Mouse (Mus musculus): ENCODE data around the gene Thsd4. TPM values are rescaled to one million over a fixed set of nuclear protein-coding genes. Genes with fewer than 3 reads are reported as not detected.

The Thsd4 gene
- polyA plus RNA-seq, 1 experiment: 2.6 TPM

DNA sequence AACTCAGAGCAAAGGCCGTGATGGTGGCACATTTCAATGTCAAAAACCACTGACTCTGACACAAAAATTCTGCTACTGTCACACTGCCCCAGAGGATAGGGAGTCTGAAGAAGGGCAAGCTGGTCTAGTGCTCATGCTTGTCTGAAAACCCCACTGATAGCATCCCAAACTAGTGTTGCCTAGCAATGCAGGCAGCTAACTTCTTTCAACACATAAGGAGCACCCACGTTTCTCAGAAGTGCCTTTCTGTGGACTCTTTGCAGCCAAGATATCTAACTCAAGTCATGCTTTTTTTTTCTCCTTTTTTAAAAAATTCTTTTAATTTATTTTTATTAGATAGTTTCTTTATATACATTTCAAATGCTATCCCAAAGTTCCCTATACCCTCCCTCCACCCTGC lies 321.4 kb downstream of the Thsd4 start:
- Histone ChIP-seq H3K4me3 (ENCODE audit: insufficient read depth, low read length) (no peak overlapping the region), H3K27ac (ENCODE audit: insufficient read depth, low read length) (no peak overlapping the region), H3K4me1 (ENCODE audit: control insufficient read depth, insufficient read depth, low read length) (no peaks in the 10 kb centered on the region; the same call in 1 of the 2 replicates)
- TF ChIP-seq POLR2A (IDR thresholded peaks at IDR 0.05; ENCODE audit: extremely low read depth, insufficient read depth, low read length) (no peak), CTCF (IDR thresholded peaks at IDR 0.05; ENCODE audit: extremely low read depth, insufficient read depth, low read length) (no peak)

DNA sequence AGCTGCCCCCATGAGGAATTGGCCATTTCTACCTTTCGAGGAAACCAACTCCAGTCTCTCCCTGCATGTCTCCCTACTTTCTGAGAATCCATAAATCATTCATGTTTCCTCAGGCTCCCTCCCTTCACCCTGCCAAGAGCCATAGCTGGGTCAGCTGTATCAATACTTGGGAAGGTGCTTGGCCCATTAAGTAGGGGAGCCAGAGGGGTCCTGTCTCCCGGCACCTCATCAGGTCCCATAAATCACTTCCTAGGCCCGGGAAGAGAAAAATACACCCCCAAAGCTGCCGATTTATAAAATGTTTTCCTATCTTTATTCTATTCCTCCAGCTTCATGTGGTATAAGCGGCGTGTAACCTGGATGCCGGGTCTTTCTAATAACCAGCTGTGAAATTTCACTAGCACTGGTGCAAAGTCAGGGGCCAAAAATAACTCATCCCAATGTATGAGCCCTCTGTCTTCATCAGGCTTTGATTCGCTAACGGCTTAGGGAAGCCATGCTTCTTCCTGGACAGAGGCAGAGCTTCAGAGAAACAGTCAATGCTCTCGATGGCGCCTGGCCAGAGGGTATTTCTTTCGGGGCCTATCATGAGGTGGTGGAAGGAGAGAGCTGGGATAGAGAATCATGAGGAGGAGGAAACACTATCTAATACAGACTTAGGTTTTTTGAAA lies 323.2 kb downstream of the Thsd4 start:
- TF ChIP-seq POLR2A (IDR thresholded peaks at IDR 0.05; ENCODE audit: extremely low read depth, insufficient read depth, low read length): no peak
- no peak for TF ChIP-seq CTCF (IDR thresholded peaks at IDR 0.05; ENCODE audit: extremely low read depth, insufficient read depth, low read length)

DNA sequence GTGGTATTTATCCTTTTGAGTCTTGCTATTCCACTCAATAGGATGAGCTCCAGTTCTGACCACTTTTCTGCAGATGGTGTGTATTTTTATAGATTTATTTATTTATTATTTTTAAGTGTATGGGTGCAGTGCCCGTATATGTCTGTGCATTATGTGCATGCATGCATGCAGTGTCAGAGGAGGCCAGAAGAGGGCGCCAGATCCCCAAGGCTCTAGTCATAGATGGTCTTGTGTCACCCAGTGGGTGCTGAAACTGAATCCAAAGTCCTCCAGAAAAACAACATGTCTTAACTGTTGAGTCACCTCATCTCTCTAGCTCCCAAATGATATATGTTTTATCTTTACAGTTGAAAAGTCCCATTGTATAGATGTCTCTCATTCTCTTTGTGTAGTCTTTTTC lies 326.3 kb downstream of the Thsd4 start:
- H3K4me3 ChIP-seq (ENCODE audit: insufficient read depth, low read length): no peak overlapping the region
- H3K27ac ChIP-seq (ENCODE audit: insufficient read depth, low read length): no peak overlapping the region
- H3K4me1 ChIP-seq (ENCODE audit: control insufficient read depth, insufficient read depth, low read length): no peaks in the 10 kb centered on the region; the same call in 1 of the 2 replicates
- no peak for TF ChIP-seq POLR2A (IDR thresholded peaks at IDR 0.05; ENCODE audit: extremely low read depth, insufficient read depth, low read length)
- peak; percentile 34 for TF ChIP-seq CTCF (IDR thresholded peaks at IDR 0.05; ENCODE audit: extremely low read depth, insufficient read depth, low read length)

More for the DNA sequence above, 323.2 kb downstream of the Thsd4 start:
- H3K27ac ChIP-seq (ENCODE audit: insufficient read depth, low read length): no peak overlapping the region
- no peaks in the 10 kb centered on the region; the same call in 1 of the 2 replicates for H3K4me1 ChIP-seq (ENCODE audit: control insufficient read depth, insufficient read depth, low read length)
- no peak overlapping the region for H3K4me3 ChIP-seq (ENCODE audit: insufficient read depth, low read length)

DNA sequence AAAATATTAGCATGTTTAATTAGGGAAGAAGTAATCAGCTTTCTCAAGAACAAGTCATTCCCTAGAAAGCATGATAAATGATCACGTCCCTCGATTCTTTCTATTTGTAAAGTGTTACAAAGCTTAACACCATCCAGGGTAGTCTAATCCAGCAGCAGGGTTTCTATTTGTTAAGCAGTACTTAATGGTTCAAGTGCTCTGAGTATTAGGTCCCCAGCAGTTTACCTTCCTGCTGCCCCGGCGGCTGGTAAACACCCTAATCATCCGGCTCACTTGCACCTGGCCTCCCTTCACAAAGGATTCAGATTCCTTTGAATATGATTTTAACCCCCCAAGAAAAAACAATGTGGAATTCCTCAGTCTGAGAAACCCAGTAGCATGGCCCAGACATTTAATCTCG lies 326.9 kb downstream of the Thsd4 start:
- no peaks in the 10 kb centered on the region for H3K4me1 ChIP-seq (ENCODE audit: control insufficient read depth, insufficient read depth, low read length)
- H3K27ac ChIP-seq (ENCODE audit: insufficient read depth, low read length): no peak overlapping the region
- TF ChIP-seq CTCF (IDR thresholded peaks at IDR 0.05; ENCODE audit: extremely low read depth, insufficient read depth, low read length) (no peak), POLR2A (IDR thresholded peaks at IDR 0.05; ENCODE audit: extremely low read depth, insufficient read depth, low read length) (no peak)
- no peak overlapping the region for H3K4me3 ChIP-seq (ENCODE audit: insufficient read depth, low read length)

DNA sequence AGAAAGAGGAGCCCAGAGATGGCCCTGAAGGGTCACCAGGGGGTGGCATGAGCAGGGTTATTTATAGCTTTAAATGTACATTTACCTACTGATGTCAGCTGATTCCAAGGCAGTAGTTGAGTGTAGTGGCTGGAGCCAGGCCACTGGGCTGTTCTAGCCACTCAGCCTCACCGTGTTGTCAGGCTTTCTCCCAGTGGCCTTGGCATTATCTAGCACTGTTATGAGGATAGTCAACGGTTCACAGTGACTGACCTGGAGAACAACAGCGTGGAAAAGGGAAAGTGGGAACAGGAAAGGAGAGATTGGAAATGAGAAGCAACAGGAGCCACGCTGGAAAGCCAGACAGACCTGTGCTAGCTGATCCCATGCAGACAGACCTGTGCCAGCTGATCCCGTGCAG lies 329.5 kb downstream of the Thsd4 start:
- H3K4me3 ChIP-seq (ENCODE audit: insufficient read depth, low read length): no peak overlapping the region
- no peaks in the 10 kb centered on the region for H3K4me1 ChIP-seq (ENCODE audit: control insufficient read depth, insufficient read depth, low read length)
- no peak overlapping the region for H3K27ac ChIP-seq (ENCODE audit: insufficient read depth, low read length)
- no peak for TF ChIP-seq POLR2A (IDR thresholded peaks at IDR 0.05; ENCODE audit: extremely low read depth, insufficient read depth, low read length)
- no peak for TF ChIP-seq CTCF (IDR thresholded peaks at IDR 0.05; ENCODE audit: extremely low read depth, insufficient read depth, low read length)

DNA sequence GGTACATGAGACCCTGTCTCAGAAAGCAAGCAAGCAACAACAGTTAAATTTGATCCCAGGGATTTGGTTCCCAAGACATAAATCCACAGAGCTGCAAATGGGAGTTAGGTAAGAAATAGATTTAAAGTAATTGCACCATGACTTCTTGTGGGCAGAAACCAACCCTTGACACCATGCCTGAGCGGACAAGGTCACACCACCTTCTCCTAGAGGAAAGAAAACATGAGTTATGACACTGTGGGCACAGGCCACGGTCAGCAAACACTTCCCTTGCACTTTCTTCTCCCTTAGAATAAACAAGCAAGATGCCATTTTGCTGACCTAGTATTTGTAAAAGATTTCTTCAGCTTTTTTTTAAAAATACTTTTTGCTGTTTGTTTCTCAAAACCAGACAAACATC lies 334.4 kb downstream of the Thsd4 start:
- no peak overlapping the region for H3K4me3 ChIP-seq (ENCODE audit: insufficient read depth, low read length)
- 0 out of 2 replicates have a peak, but pooled peaks cover 2% of the 10 kb centered on the region for H3K4me1 ChIP-seq (ENCODE audit: control insufficient read depth, insufficient read depth, low read length)
- H3K27ac ChIP-seq (ENCODE audit: insufficient read depth, low read length): no peak overlapping the region
- TF ChIP-seq CTCF (IDR thresholded peaks at IDR 0.05; ENCODE audit: extremely low read depth, insufficient read depth, low read length) (no peak), POLR2A (IDR thresholded peaks at IDR 0.05; ENCODE audit: extremely low read depth, insufficient read depth, low read length) (no peak)

DNA sequence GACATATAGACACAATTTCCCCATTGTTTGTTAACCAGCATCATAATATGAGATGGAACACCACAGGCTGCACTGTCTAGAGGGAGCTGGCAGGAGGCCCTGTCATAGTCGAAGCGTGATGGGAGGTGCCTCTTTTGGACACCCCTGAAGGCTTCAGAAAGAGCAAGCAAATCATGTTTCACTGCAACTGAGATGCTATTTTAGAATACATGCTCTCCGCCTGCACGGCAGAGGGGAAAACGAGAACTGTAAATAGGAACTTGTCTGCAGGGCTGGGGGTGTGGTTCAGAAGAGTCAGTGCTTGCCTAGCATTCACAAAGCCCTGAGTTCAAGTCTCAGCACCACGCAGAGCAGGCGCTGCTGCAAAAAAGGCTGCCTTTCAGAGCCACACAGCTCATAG lies 334.9 kb downstream of the Thsd4 start:
- H3K27ac ChIP-seq (ENCODE audit: insufficient read depth, low read length): no peak overlapping the region
- TF ChIP-seq CTCF (IDR thresholded peaks at IDR 0.05; ENCODE audit: extremely low read depth, insufficient read depth, low read length): no peak
- no peak for TF ChIP-seq POLR2A (IDR thresholded peaks at IDR 0.05; ENCODE audit: extremely low read depth, insufficient read depth, low read length)

DNA sequence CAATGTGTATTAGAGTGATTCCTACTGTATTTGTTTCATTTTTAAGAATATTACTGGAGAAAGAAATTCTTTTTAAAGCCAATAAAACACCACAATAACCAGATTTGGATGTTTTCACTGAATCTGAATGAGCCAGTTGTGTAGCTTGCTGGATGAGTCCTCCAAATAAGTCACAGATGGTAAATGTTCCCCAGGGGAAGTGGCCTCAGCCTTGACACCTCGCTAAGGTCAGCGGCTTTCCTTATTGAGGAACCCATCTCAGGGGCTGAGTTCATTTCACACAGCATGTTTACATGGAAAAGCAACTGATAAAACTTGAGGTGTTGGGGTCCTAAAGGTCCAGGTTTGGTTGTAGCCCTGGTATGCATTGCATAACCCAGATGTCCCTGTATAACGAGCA lies 337.8 kb downstream of the Thsd4 start:
- no peak overlapping the region for H3K27ac ChIP-seq (ENCODE audit: insufficient read depth, low read length)
- H3K4me3 ChIP-seq (ENCODE audit: insufficient read depth, low read length): no peak overlapping the region
- TF ChIP-seq CTCF (IDR thresholded peaks at IDR 0.05; ENCODE audit: extremely low read depth, insufficient read depth, low read length): no peak
- no peak for TF ChIP-seq POLR2A (IDR thresholded peaks at IDR 0.05; ENCODE audit: extremely low read depth, insufficient read depth, low read length)
- 0 out of 2 replicates have a peak, but pooled peaks cover 2% of the 10 kb centered on the region for H3K4me1 ChIP-seq (ENCODE audit: control insufficient read depth, insufficient read depth, low read length)

More for the DNA sequence above, 334.9 kb downstream of the Thsd4 start:
- no peak overlapping the region for H3K4me3 ChIP-seq (ENCODE audit: insufficient read depth, low read length)
- 0 out of 2 replicates have a peak, but pooled peaks cover 2% of the 10 kb centered on the region for H3K4me1 ChIP-seq (ENCODE audit: control insufficient read depth, insufficient read depth, low read length)

DNA sequence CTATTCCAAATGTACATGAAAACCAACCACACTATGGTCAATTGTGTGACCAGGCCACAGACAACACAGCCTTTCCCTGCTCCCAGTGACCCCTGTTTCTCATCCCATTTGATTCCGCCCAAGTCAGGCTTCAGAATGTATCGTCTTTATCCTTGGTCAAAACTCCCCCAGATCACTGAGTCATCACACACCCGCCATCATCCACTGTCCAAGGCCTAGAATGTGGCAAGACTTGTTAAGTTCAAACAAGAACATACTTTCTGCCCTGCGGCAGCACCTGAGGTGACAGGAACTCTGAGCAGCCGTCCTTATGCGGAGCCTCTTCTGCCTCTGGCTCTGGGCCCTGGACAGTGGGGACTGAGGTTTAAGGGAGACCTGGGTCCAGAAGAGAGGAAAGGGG lies 339.5 kb downstream of the Thsd4 start:
- Histone ChIP-seq H3K4me1 (ENCODE audit: control insufficient read depth, insufficient read depth, low read length) (0 out of 2 replicates have a peak, but pooled peaks cover 2% of the 10 kb centered on the region), H3K27ac (ENCODE audit: insufficient read depth, low read length) (no peak overlapping the region), H3K4me3 (ENCODE audit: insufficient read depth, low read length) (no peak overlapping the region)
- TF ChIP-seq POLR2A (IDR thresholded peaks at IDR 0.05; ENCODE audit: extremely low read depth, insufficient read depth, low read length): no peak
- TF ChIP-seq CTCF (IDR thresholded peaks at IDR 0.05; ENCODE audit: extremely low read depth, insufficient read depth, low read length): no peak

DNA sequence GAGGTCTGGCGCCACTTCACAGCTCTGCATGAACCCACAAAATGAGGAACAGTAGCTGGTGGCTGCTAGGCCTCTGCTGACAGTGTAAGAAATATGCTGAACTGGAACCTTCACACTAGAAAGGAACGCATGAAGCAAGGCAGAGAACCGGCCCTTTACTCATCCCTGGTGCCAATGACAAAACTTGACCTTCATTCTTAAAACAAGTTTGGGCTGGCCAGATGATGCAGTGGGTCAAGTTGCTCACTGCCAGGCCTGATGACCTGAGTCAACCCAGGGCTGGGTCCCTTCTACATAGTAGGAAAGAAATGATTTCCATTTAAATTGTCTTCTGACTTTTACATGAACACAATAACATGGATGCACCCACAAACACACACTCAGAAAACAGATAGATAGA lies 340.9 kb downstream of the Thsd4 start:
- TF ChIP-seq POLR2A (IDR thresholded peaks at IDR 0.05; ENCODE audit: extremely low read depth, insufficient read depth, low read length): no peak
- TF ChIP-seq CTCF (IDR thresholded peaks at IDR 0.05; ENCODE audit: extremely low read depth, insufficient read depth, low read length): no peak
- Histone ChIP-seq H3K27ac (ENCODE audit: insufficient read depth, low read length) (no peak overlapping the region), H3K4me3 (ENCODE audit: insufficient read depth, low read length) (no peak overlapping the region), H3K4me1 (ENCODE audit: control insufficient read depth, insufficient read depth, low read length) (no peaks in the 10 kb centered on the region)

Measured in cortical plate, adult 2 months (tissue).